Mouse (Mus musculus) stomach, postnatal 0 days (tissue): ENCODE results near the gene Pdcd6ip. TPM values are rescaled to one million over a fixed set of nuclear protein-coding genes. Genes with fewer than 3 reads are reported as not detected.

Source experiments
- ATAC-seq: fragments of 200-750 bp; cut with Nextera tagmentation; 2 replicates; pipeline ENCODE4 v1.8.0; 2017; ENCODE audit not compliant: low FRiP score, low TSS enrichment
- DNase-seq: peaks from one replicate; pipeline ENCODE4 v3.0.0-alpha.2; 2016; ENCODE audit warnings: low spot score
- H3K27ac ChIP-seq: fragments of 300-500 bp; sonication (generic); replicated peaks from 2 replicates; pipeline ENCODE4 v1.5.1; 2014; ENCODE audit warnings: mild to moderate bottlenecking, control low read depth
- H3K27me3 ChIP-seq: fragments of 300-500 bp; sonication (generic); 2 replicates; pipeline ENCODE4 v1.6.1; 2014; ENCODE audit warnings: low read length; ENCODE audit not compliant: control insufficient read depth, insufficient read depth
- H3K36me3 ChIP-seq: fragments of 300-500 bp; sonication (generic); 2 replicates; pipeline ENCODE4 v1.6.1; 2014; ENCODE audit warnings: low read length, mixed read lengths; ENCODE audit not compliant: control insufficient read depth, insufficient read depth
- H3K4me1 ChIP-seq: fragments of 300-500 bp; sonication (generic); replicated peaks from 2 replicates; pipeline ENCODE4 v1.6.1; 2014; ENCODE audit warnings: antibody characterized with exemption; ENCODE audit not compliant: control insufficient read depth, insufficient read depth
- H3K4me2 ChIP-seq: fragments of 300-500 bp; sonication (generic); replicated peaks from 2 replicates; pipeline ENCODE4 v1.6.1; 2014; ENCODE audit warnings: low read depth, mild to moderate bottlenecking, control low read depth, moderate library complexity
- H3K4me3 ChIP-seq: fragments of 300-500 bp; sonication (generic); 2 replicates; pipeline ENCODE4 v1.5.1; 2014; ENCODE audit warnings: low read depth, low read length, control low read depth
- H3K9ac ChIP-seq: fragments of 300-500 bp; sonication (generic); 2 replicates; pipeline ENCODE4 v1.6.1; 2014; ENCODE audit warnings: mild to moderate bottlenecking, low read length, control low read depth, mixed read lengths
- H3K9me3 ChIP-seq: fragments of 300-500 bp; sonication (generic); 2 replicates; pipeline ENCODE4 v1.6.1; 2016; ENCODE audit warnings: low read length; ENCODE audit not compliant: control insufficient read depth
- CTCF ChIP-seq: IDR thresholded peaks from 2 replicates; pipeline ENCODE4 v1.5.1; 2016; ENCODE audit warnings: antibody characterized with exemption, low read depth, mild to moderate bottlenecking, moderate library complexity
- EP300 ChIP-seq: optimal IDR thresholded peaks from 2 replicates; pipeline ENCODE3; 2016; ENCODE audit warnings: antibody characterized with exemption
- WGBS: fragments of 180-500 bp; shearing (Covaris S2); extraction: QIAGEN DNeasy Blood & Tissue Kit; methylation state at CpG from one replicate; pipeline ENCODE4 v1.1.7; 2014; 5-methylcytosine and 5-hydroxymethylcytosine counted together
- polyA plus RNA-seq: library from polyadenylated mRNA; unstranded; fragments of >200 nt; fragmentation: Nextera tagmentation; extraction: Ambion mirVana; gene quantifications from 2 replicates; pipeline ENCODE4 v1.2.1, GENCODE M21; 2015

Gene Pdcd6ip
- polyA plus RNA-seq, 1 experiment from 2014 or later: 69.4 TPM

- Histone ChIP-seq H3K4me1 (no peaks in the 10 kb centered on the region), H3K4me2 (no peak overlapping the region), H3K9ac (no peak overlapping the region), H3K36me3 (no peaks in the 10 kb centered on the region), H3K9me3 (no peaks in the 10 kb centered on the region), H3K27ac (no peak overlapping the region), H3K4me3 (no peak overlapping the region), H3K27me3 (no peaks in the 10 kb centered on the region)
- 78% methylated on average over 3 of the region's 3 CpGs for WGBS
- TF ChIP-seq EP300: no peak
- DNase-seq (no peak), ATAC-seq (no peak)
These were observed 64.0 kb downstream of the Pdcd6ip start for GRCm38 (mm10) chr9:113644076-113644475.

DNA sequence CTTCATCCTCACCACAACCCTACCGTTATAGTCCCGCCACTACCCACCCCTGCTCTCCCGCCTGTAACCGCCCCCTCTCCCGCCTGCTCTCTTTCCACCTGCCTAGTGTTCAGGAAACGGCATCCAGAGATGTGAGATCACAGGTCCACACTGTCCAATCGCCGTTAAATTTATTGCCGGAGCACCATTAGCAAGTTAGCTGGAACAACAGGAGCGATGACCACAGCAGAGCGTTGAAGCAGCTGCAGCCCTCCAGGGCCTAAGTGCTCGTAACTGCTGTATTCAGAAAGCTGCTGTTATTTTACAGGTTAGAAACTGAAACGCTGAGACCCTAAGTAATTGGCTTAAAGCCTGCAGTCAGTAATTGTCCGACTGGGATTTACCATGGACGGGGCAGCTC lies 64.4 kb downstream of the Pdcd6ip start:
- TF ChIP-seq CTCF (no peak), EP300 (no peak)
- ATAC-seq (peak; percentile 13; the same call in 1 of the 2 replicates), DNase-seq (no peak)
- H3K4me1 ChIP-seq: no peaks in the 10 kb centered on the region
- H3K27ac ChIP-seq: no peak overlapping the region
- no peak overlapping the region for H3K9ac ChIP-seq
- H3K27me3 ChIP-seq: no peaks in the 10 kb centered on the region
- H3K4me2 ChIP-seq: no peak overlapping the region
- 73% methylated on average over 15 of the region's 15 CpGs for WGBS
- H3K4me3 ChIP-seq: no peak overlapping the region
- no peaks in the 10 kb centered on the region for H3K9me3 ChIP-seq
- H3K36me3 ChIP-seq: no peaks in the 10 kb centered on the region

GRCm38 (mm10) chr9:113634986-113635385 lies 73.1 kb downstream of the Pdcd6ip start:
- ATAC-seq: no peak
- H3K27ac ChIP-seq: no peak overlapping the region
- H3K27me3 ChIP-seq: no peaks in the 10 kb centered on the region
- H3K36me3 ChIP-seq: no peaks in the 10 kb centered on the region
- H3K4me1 ChIP-seq: no peaks in the 10 kb centered on the region
- 39% methylated on average over 7 of the region's 7 CpGs for WGBS
- H3K4me3 ChIP-seq: no peak overlapping the region
- no peak for DNase-seq
- H3K9ac ChIP-seq: no peak overlapping the region
- no peak overlapping the region for H3K4me2 ChIP-seq
- TF ChIP-seq EP300 (no peak), CTCF (no peak)
- H3K9me3 ChIP-seq: no peaks in the 10 kb centered on the region

DNA sequence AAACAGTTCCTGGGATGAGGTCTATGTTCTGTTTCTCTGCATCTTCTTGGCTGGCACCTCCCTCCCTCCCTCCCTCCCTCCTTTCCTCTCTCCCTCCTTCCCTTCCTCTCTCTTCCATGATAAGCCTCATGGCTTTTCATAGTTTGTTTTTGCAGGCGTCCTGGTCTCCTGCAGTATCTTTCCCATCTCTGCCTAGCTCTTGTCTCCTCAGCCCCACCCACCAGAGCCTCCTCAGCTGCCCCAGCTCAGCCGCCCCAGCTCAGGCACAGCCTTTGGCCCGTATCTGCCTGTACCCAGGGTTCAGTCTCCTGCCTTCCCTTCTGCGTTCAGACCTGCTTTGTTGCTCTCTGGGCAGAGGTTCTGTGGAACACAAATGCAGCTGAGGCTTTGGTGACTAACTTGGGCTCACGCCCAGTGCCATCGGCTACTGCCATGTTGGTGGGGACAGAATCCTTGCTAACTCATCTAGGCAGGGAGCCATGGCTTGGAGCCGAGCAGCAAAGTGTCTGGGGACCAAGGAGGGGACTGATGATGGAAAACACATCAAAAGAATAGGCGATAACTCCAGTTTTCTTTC lies 74.8 kb downstream of the Pdcd6ip start:
- Histone ChIP-seq H3K9me3 (no peaks in the 10 kb centered on the region), H3K9ac (no peak overlapping the region), H3K27me3 (no peaks in the 10 kb centered on the region), H3K27ac (no peak overlapping the region), H3K4me1 (no peaks in the 10 kb centered on the region), H3K4me3 (no peak overlapping the region), H3K36me3 (no peaks in the 10 kb centered on the region), H3K4me2 (no peak overlapping the region)
- ATAC-seq (no peak), DNase-seq (no peak)
- 53% methylated on average over 8 of the region's 8 CpGs for WGBS
- no peak for TF ChIP-seq EP300
- no peak for TF ChIP-seq CTCF

DNA sequence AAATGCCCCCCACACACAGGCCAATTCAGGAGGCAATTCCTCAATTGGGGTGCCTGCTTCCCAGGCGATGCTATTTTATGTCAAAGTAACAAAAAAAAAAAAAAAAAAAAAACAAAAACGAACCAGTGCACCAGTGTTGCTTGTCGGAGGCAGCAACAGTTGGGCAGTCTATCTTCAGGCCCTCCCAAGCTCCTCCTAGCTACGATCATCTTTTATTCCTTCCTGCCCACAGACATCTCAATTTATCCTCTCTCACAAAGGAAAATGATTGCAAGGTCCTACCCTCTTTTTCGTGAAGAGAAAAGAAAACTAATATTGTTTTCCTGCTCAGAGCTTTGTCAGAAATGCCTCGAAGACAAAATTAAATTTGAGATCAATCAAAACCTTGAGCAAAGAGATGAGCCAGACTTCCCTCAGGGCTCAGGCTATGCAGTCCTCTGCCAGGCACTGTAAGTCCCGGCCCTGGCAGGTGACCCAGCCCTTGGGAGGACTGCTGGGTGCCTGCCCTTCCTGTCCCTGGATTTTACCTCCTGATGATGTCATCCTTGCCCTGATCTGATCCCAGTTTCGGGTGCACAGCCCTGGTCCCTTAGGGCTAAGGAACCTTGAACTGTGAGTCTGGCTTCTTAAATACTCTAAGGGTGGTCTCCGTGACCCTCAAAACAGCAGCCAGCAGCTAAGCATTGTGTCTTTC lies 75.6 kb downstream of the Pdcd6ip start:
- no peak overlapping the region for H3K9ac ChIP-seq
- no peak overlapping the region for H3K4me2 ChIP-seq
- DNase-seq (no peak), ATAC-seq (no peak)
- H3K36me3 ChIP-seq: no peaks in the 10 kb centered on the region
- TF ChIP-seq CTCF: no peak
- no peaks in the 10 kb centered on the region for H3K4me1 ChIP-seq
- H3K27me3 ChIP-seq: no peaks in the 10 kb centered on the region
- 72% methylated on average over 8 of the region's 9 CpGs for WGBS
- no peaks in the 10 kb centered on the region for H3K9me3 ChIP-seq
- no peak overlapping the region for H3K27ac ChIP-seq
- H3K4me3 ChIP-seq: no peak overlapping the region

- H3K9ac ChIP-seq: no peak overlapping the region
- TF ChIP-seq CTCF: peak; percentile 77
- TF ChIP-seq EP300: no peak
- H3K36me3 ChIP-seq: no peaks in the 10 kb centered on the region
- H3K27me3 ChIP-seq: no peaks in the 10 kb centered on the region
- ATAC-seq (no peak), DNase-seq (peak; percentile 28)
- no peaks in the 10 kb centered on the region for H3K4me1 ChIP-seq
- no peak overlapping the region for H3K27ac ChIP-seq
- H3K4me3 ChIP-seq: no peak overlapping the region
- H3K9me3 ChIP-seq: no peaks in the 10 kb centered on the region
- no peak overlapping the region for H3K4me2 ChIP-seq
- 10% methylated on average over 9 of the region's 9 CpGs for WGBS
These were observed 78.4 kb downstream of the Pdcd6ip start for GRCm38 (mm10) chr9:113629632-113630031.
